Mouse (Mus musculus) lung, postnatal 0 days (tissue): ENCODE data around the gene Prss48.

Source experiments
- CTCF ChIP-seq: IDR thresholded peaks from 2 replicates; pipeline ENCODE4 v1.5.1; 2016; ENCODE audit warnings: antibody characterized with exemption, mild to moderate bottlenecking
- EP300 ChIP-seq: IDR thresholded peaks from 2 replicates; pipeline ENCODE4 v1.6.1; 2016; ENCODE audit warnings: antibody characterized with exemption, mild to moderate bottlenecking, control low read depth

GRCm38 (mm10) chr3:86004751-86005150, 2.5 kb upstream of the Prss48 start:
- no peak for TF ChIP-seq CTCF
- no peak for TF ChIP-seq EP300
